Mouse (Mus musculus): ENCODE data around the gene Fat4. TPM values are rescaled to one million over a fixed set of nuclear protein-coding genes. Genes with fewer than 3 reads are reported as not detected.

The Fat4 gene
- polyA plus RNA-seq, 1 experiment from 2014 or later = 5.3 TPM

- no peaks in the 10 kb centered on the region for H3K9me3 ChIP-seq (replicated peaks; ENCODE audit: control insufficient read depth, low read length)
- no peak overlapping the region for H3K27ac ChIP-seq (ENCODE audit: low read depth, low read length)
- H3K4me3 ChIP-seq (ENCODE audit: low read depth, low read length) = no peak overlapping the region
- no peaks in the 10 kb centered on the region for H3K36me3 ChIP-seq (ENCODE audit: control insufficient read depth, insufficient read depth, low read length)
- H3K9ac ChIP-seq (ENCODE audit: low read depth, low read length) = no peak overlapping the region
- H3K4me1 ChIP-seq (ENCODE audit: control insufficient read depth, insufficient read depth, low read length) = no peaks in the 10 kb centered on the region
- WGBS (ENCODE audit: insufficient replicate concordance) = 80% methylated on average over 2 of the region's 2 CpGs
- no peak overlapping the region for H3K4me2 ChIP-seq
- no peak for ATAC-seq (replicated peaks; ENCODE audit: insufficient number of reproducible peaks, low FRiP score, low TSS enrichment)
- H3K27me3 ChIP-seq (ENCODE audit: control insufficient read depth, insufficient read depth, low read length) = no peaks in the 10 kb centered on the region
Measured at GRCm38 (mm10) chr3:38871291-38871690, 15.4 kb upstream of the Fat4 start.

GRCm38 (mm10) chr3:38875872-38876271 is 10.9 kb upstream of the Fat4 start:
- no peak overlapping the region for H3K27ac ChIP-seq (ENCODE audit: low read depth, low read length)
- ATAC-seq (replicated peaks; ENCODE audit: insufficient number of reproducible peaks, low FRiP score, low TSS enrichment) = no peak
- no peaks in the 10 kb centered on the region for H3K36me3 ChIP-seq (ENCODE audit: control insufficient read depth, insufficient read depth, low read length)
- no peaks in the 10 kb centered on the region for H3K4me1 ChIP-seq (ENCODE audit: control insufficient read depth, insufficient read depth, low read length)
- H3K9ac ChIP-seq (ENCODE audit: low read depth, low read length) = no peak overlapping the region
- no peak overlapping the region for H3K4me3 ChIP-seq (ENCODE audit: low read depth, low read length)
- H3K27me3 ChIP-seq (ENCODE audit: control insufficient read depth, insufficient read depth, low read length) = no peaks in the 10 kb centered on the region
- no peaks in the 10 kb centered on the region for H3K9me3 ChIP-seq (replicated peaks; ENCODE audit: control insufficient read depth, low read length)
- H3K4me2 ChIP-seq = no peak overlapping the region
- WGBS (ENCODE audit: insufficient replicate concordance) = 92% methylated on average over 2 of the region's 2 CpGs

- no peak overlapping the region for H3K4me2 ChIP-seq
- H3K27me3 ChIP-seq (ENCODE audit: control insufficient read depth, insufficient read depth, low read length) = no peaks in the 10 kb centered on the region
- no peak for ATAC-seq (replicated peaks; ENCODE audit: insufficient number of reproducible peaks, low FRiP score, low TSS enrichment)
- no peaks in the 10 kb centered on the region for H3K9me3 ChIP-seq (replicated peaks; ENCODE audit: control insufficient read depth, low read length)
- H3K36me3 ChIP-seq (ENCODE audit: control insufficient read depth, insufficient read depth, low read length) = no peaks in the 10 kb centered on the region
- 84% methylated on average over 4 of the region's 4 CpGs for WGBS (ENCODE audit: insufficient replicate concordance)
- no peak overlapping the region for H3K4me3 ChIP-seq (ENCODE audit: low read depth, low read length)
- H3K9ac ChIP-seq (ENCODE audit: low read depth, low read length) = no peak overlapping the region
- H3K27ac ChIP-seq (ENCODE audit: low read depth, low read length) = no peak overlapping the region
- no peaks in the 10 kb centered on the region for H3K4me1 ChIP-seq (ENCODE audit: control insufficient read depth, insufficient read depth, low read length)
Measured at GRCm38 (mm10) chr3:38876706-38877105, 10.0 kb upstream of the Fat4 start.

- WGBS (ENCODE audit: insufficient replicate concordance) = 61% methylated on average over 6 of the region's 6 CpGs
- ATAC-seq (replicated peaks; ENCODE audit: insufficient number of reproducible peaks, low FRiP score, low TSS enrichment) = no peak
- Histone ChIP-seq H3K4me2 (no peak overlapping the region), H3K36me3 (ENCODE audit: control insufficient read depth, insufficient read depth, low read length) (no peaks in the 10 kb centered on the region), H3K27ac (ENCODE audit: low read depth, low read length) (no peak overlapping the region), H3K4me1 (ENCODE audit: control insufficient read depth, insufficient read depth, low read length) (no peaks in the 10 kb centered on the region), H3K4me3 (ENCODE audit: low read depth, low read length) (no peak overlapping the region), H3K9ac (ENCODE audit: low read depth, low read length) (no peak overlapping the region), H3K9me3 (replicated peaks; ENCODE audit: control insufficient read depth, low read length) (no peaks in the 10 kb centered on the region), H3K27me3 (ENCODE audit: control insufficient read depth, insufficient read depth, low read length) (peaks cover 8% of the 10 kb centered on the region)
Measured at GRCm38 (mm10) chr3:38882778-38883177, 4.0 kb upstream of the Fat4 start.

- Histone ChIP-seq H3K4me1 (ENCODE audit: control insufficient read depth, insufficient read depth, low read length) (peaks cover 3% of the 10 kb centered on the region), H3K4me3 (ENCODE audit: low read depth, low read length) (no peak overlapping the region), H3K4me2 (peak overlapping the region; percentile 98), H3K9me3 (replicated peaks; ENCODE audit: control insufficient read depth, low read length) (no peaks in the 10 kb centered on the region), H3K9ac (ENCODE audit: low read depth, low read length) (peak overlapping the region; percentile 35; the same call in 1 of the 2 replicates), H3K36me3 (ENCODE audit: control insufficient read depth, insufficient read depth, low read length) (no peaks in the 10 kb centered on the region), H3K27ac (ENCODE audit: low read depth, low read length) (no peak overlapping the region), H3K27me3 (ENCODE audit: control insufficient read depth, insufficient read depth, low read length) (peaks cover 8% of the 10 kb centered on the region)
- 44% methylated on average over 9 of the region's 9 CpGs for WGBS (ENCODE audit: insufficient replicate concordance)
- ATAC-seq (replicated peaks; ENCODE audit: insufficient number of reproducible peaks, low FRiP score, low TSS enrichment) = no peak
Measured at GRCm38 (mm10) chr3:38883676-38884075, 3.1 kb upstream of the Fat4 start.

GRCm38 (mm10) chr3:38884276-38884675 is 2.5 kb upstream of the Fat4 start:
- H3K36me3 ChIP-seq (ENCODE audit: control insufficient read depth, insufficient read depth, low read length) = no peaks in the 10 kb centered on the region
- peaks cover 8% of the 10 kb centered on the region for H3K27me3 ChIP-seq (ENCODE audit: control insufficient read depth, insufficient read depth, low read length)
- H3K4me2 ChIP-seq = peak overlapping the region; percentile 98
- peak overlapping the region; percentile 35; the same call in 1 of the 2 replicates for H3K9ac ChIP-seq (ENCODE audit: low read depth, low read length)
- H3K4me3 ChIP-seq (ENCODE audit: low read depth, low read length) = peak overlapping the region; percentile 84
- no peak for ATAC-seq (replicated peaks; ENCODE audit: insufficient number of reproducible peaks, low FRiP score, low TSS enrichment)
- H3K27ac ChIP-seq (ENCODE audit: low read depth, low read length) = no peak overlapping the region
- H3K9me3 ChIP-seq (replicated peaks; ENCODE audit: control insufficient read depth, low read length) = no peaks in the 10 kb centered on the region
- WGBS (ENCODE audit: insufficient replicate concordance) = 1% methylated on average over 6 of the region's 6 CpGs
- H3K4me1 ChIP-seq (ENCODE audit: control insufficient read depth, insufficient read depth, low read length) = peaks cover 8% of the 10 kb centered on the region

GRCm38 (mm10) chr3:38884919-38885418 is 1.8 kb upstream of the Fat4 start:
- 0 out of 2 replicates have a peak, but pooled peaks have one; percentile 5 for ATAC-seq (replicated peaks; ENCODE audit: insufficient number of reproducible peaks, low FRiP score, low TSS enrichment)
- Histone ChIP-seq H3K9me3 (replicated peaks; ENCODE audit: control insufficient read depth, low read length) (no peaks in the 10 kb centered on the region), H3K36me3 (ENCODE audit: control insufficient read depth, insufficient read depth, low read length) (0 out of 2 replicates have a peak, but pooled peaks cover 3% of the 10 kb centered on the region), H3K4me3 (ENCODE audit: low read depth, low read length) (peak overlapping the region; percentile 84), H3K27ac (ENCODE audit: low read depth, low read length) (peak overlapping the region; percentile 91), H3K27me3 (ENCODE audit: control insufficient read depth, insufficient read depth, low read length) (peaks cover 8% of the 10 kb centered on the region), H3K9ac (ENCODE audit: low read depth, low read length) (peak overlapping the region; percentile 79), H3K4me1 (ENCODE audit: control insufficient read depth, insufficient read depth, low read length) (peaks cover 8% of the 10 kb centered on the region), H3K4me2 (peak overlapping the region; percentile 98)
- whole genome bisulfite sequencing (ENCODE audit: insufficient replicate concordance) = under 1% methylated on average over 24 of the region's 24 CpGs

- Histone ChIP-seq H3K4me3 (ENCODE audit: low read depth, low read length) (peak overlapping the region; percentile 84), H3K36me3 (ENCODE audit: control insufficient read depth, insufficient read depth, low read length) (0 out of 2 replicates have a peak, but pooled peaks cover 3% of the 10 kb centered on the region), H3K9ac (ENCODE audit: low read depth, low read length) (peak overlapping the region; percentile 79), H3K4me2 (peak overlapping the region; percentile 98), H3K4me1 (ENCODE audit: control insufficient read depth, insufficient read depth, low read length) (peaks cover 8% of the 10 kb centered on the region), H3K27me3 (ENCODE audit: control insufficient read depth, insufficient read depth, low read length) (peaks cover 8% of the 10 kb centered on the region), H3K9me3 (replicated peaks; ENCODE audit: control insufficient read depth, low read length) (no peaks in the 10 kb centered on the region), H3K27ac (ENCODE audit: low read depth, low read length) (peak overlapping the region; percentile 91)
- under 1% methylated on average over 54 of the region's 56 CpGs for WGBS (ENCODE audit: insufficient replicate concordance)
- peak; percentile 88 for ATAC-seq (replicated peaks; ENCODE audit: insufficient number of reproducible peaks, low FRiP score, low TSS enrichment)
Measured at GRCm38 (mm10) chr3:38885481-38886001, 1.2 kb upstream of the Fat4 start.
